Mouse (Mus musculus): Measurements from ENCODE around the gene Tle6. TPM values are rescaled to one million over a fixed set of nuclear protein-coding genes. Genes with fewer than 3 reads are reported as not detected.

Gene Tle6
- 1 to 10 TPM; 3.9 to 6.8 TPM for total RNA-seq (2021)
- long read RNA-seq, experiment 1, partial matches to known transcripts = 0 of 4 reads
- long read RNA-seq, experiment 1, other reads (novel, unspliced or antisense) = 3 of 4 reads
- long read RNA-seq, experiment 2, partial matches to known transcripts = 0 of 5 reads
- long read RNA-seq, experiment 2, other reads (novel, unspliced or antisense) = 4 of 5 reads

DNA sequence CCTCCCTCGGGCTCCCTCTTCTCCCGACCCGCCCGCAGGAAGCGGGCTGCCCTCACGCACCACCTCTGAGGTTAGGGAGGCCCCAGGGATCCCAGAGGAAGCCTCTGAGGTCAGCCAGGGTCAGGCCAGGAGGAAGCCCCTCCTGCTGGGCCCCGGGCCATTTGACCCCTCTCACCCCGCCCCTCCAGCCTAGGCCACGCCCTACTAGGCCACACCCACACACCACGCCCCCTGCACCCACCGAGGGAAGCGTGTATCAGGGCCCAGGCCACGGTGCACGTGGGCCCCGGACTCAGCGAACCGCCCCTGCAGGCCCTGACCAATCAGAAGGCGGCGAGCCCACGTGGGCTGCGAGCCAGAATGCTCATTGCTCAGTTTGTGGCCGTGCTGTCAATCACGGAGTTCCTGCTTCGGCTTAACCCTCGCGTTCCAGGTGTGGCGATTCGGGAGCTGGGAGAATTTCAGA, at the start of gene Tle6:
Tle6 (minus strand) TSS at position 336 of the 466 bp plus-strand sequence.
- DNase-seq = peak; percentile 94

DNA sequence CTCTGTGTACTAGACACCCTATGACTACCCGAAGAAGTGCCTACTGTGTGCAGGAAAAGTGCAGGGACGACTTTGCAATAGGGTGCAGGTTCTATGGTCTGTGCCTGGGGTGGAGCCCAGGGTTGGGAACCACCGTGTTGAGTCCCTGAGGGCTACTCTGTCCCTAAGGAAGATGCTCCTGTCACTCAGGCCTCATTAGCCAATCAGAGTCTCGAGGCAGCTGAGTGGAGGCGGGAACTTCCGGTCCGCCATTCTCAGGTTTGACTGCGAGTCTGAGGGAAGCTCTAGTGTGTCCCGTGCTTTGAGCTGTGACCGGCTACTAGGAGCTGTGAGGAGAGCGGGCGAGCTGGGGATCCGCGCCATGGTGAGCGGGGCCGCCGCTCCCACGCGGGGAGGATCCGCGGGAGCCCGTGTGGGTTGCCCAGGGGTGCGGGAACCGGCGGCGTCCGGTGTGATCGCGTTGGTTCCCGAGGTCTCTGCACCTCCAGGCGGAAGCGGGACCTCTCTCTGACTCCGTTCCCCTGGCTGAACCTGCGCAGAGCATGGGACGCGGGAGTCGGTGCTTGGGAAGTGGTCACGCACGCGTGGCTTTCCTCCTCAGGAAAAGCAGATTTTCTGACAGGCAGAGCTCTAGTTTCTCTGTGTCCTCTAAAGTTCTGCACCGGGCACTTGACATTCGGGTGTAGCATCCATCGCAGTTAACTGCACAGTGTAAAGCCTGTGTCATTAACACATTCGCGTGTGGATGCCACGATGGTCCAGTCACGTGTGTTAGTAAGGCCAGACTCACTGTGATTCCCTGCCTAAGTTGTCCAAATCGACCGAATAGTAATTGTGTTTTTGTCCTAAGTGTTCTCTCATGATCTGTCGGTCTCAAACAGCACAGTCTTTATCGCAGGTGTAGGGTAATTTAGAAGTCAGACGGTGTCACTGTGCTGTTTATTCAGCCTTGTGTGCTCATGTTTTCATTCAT, 48.2 kb upstream of the Tle6 start, which contains the start of gene Gm10778:
Gm10778 (plus strand) TSS at position 257 of the 973 bp plus-strand sequence.
- DNase-seq = peak; percentile 73

- no peak for DNase-seq
Observed at GRCm38 (mm10) chr10:81646015-81646555, 45.2 kb upstream of the Tle6 start.

- no peak for DNase-seq
Observed at GRCm38 (mm10) chr10:81645391-81645790, 44.5 kb upstream of the Tle6 start.

DNA sequence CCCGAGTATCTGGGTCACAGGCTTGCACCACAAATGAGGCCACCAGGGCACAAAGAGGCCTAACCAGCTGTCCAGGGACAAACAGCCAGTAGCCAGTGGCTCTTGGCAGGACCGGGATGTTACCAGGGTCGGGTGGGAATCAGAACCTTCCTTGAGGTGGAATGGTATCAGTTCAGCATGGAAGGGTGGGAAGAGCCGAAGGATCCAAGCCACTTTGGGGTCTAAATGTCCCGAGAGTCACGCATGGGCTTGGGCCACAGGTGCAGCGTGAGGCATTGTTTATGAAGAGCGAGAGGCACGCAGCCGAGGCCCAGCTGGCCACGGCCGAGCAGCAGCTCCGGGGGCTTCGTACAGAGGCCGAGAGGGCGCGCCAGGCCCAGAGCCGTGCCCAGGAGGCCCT, 43.8 kb upstream of the Tle6 start:
- DNase-seq = peak; percentile 5

DNA sequence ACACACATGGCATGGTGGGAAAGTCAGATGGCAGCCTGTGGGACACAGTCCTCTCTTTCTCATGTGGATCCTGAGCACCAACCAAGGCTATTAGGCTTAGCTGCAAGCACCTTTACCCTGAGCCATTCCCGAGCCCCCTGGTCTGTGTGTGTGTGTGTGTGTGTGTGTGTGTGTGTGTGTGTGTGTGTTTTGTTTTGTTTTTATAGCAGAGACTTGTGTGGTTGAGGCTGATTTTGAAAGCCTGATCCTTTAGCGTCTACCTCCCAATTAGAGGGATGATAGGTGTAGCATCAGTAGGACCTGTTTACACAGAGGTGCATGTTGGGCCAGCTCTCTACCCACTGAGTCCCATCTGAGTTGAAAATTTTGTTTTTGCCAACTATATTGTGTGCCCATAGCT, 43.3 kb upstream of the Tle6 start:
- DNase-seq = peak; percentile 4

DNA sequence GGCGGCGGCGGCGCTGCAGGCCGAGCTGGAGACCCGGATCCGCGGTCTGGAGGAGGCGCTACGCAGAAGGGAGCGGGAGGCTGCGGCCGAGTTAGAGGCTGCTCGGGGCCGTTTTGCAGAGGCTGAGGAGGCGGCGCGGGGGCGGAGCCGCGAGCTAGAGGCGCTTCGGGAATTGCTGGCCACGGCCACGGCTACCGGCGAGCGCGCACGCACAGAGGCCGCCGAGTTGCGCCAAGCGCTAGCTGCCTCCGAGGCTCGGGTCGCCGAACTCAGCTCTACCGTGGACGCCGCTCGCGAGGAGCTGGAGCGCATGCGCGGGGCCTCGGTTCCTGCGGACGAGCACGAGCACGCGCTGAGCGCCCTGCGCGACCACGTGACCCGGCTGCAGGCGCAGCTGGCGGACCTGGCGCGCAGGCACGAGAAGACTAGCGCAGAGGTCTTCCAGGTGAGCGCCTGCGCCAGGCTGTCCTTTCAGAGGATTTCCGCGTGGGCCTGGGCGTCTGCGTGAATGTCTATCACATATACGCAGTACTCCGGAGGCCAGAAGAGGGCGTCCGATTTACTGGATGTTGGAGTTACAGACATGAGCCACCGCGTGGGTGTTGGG, 42.7 kb upstream of the Tle6 start:
- peak; percentile 97 for DNase-seq

DNA sequence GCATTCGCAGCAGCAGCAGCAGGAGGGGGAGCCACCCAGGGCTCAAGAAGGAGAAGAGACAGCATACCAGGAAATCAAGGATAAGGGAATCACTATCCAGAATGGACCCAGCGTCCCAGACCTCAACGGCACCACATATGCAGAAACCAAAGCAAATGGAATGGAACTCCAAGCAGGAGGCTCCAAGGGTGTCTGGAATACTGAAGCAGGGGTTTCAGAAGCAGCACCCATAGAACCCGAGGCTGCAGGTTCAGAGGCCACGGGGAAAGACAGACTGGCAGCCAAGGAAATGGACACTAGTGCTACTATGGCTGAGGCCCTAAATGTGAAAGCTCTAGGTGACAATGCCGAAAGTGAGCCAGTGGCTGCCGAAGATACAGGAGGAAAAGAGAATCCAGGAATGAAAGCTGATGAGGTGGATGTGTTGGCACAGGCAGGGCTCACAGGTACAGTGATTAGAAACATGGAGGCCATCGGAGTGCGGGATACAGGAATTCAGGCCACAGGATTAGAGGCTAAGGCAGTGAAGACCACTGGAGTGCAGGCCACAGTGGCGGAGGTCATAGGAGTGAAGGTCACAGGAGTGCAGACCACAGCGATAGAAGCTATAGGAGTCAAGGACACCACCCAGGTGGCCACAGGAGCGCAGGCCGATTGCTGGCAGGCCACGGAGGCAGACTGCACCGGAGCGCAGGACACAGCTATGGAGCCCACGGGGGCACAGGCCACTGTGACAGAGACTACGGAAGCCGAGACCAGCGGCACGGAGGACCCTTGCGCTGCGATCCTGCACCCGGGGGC, 42.0 kb upstream of the Tle6 start:
- DNase-seq = peak; percentile 5

DNA sequence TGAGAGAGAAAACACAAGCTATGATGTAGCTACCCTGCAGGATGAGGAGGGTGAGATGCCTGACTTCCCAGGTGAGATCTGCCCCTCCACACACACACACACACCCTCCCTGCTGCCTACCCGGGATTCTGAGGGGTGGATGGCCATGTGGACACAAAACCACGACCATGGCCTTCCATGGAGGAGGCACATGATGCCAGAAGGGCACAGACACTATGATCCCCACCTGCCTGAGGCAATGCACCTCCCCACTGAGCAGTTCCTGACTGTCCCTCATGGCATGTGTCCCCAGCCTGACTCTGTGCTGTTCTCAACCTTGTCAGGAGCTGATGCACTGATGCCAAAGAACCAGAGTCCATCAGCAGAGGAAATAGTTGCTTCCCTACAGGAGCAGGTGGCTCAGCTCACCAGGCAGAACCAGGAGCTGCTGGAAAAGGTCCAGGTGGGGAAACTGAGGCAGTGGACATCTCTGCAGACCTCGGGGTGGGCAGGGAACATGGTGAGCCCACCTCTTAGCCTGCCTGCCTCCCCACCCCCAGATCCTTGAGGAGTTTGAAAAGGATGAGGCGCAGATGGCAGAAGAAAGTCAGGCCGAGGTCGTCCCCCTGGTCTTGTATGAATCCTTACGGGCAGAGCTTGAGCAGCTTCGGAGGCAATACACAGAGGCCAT, 41.2 kb upstream of the Tle6 start:
- DNase-seq = peak; percentile 25

- DNase-seq = peak; percentile 3
Observed at GRCm38 (mm10) chr10:81641566-81641965, 40.7 kb upstream of the Tle6 start.

DNA sequence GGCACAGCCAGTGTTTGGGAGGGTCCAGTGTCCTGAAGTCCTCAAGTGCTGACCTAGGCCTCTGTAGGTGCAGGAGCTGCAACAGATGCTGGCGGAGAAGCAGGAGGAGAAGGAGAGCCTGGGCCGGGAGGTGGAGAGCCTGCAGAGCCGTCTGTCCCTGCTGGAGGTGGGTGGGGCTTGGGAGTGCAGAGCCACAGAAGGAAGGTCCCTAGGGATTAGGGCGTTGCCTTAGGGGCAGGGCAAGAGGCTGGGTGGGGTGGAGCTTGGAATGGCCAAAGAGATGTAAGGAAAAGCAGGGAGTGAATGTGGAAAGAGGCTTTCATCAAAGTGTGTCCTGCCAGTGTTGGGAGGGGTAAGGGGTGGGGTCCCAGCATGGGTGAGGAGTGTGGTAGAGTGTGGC, 40.0 kb upstream of the Tle6 start:
- peak; percentile 21 for DNase-seq

- DNase-seq = no peak
Observed at GRCm38 (mm10) chr10:81638101-81638500, 37.2 kb upstream of the Tle6 start.

DNA sequence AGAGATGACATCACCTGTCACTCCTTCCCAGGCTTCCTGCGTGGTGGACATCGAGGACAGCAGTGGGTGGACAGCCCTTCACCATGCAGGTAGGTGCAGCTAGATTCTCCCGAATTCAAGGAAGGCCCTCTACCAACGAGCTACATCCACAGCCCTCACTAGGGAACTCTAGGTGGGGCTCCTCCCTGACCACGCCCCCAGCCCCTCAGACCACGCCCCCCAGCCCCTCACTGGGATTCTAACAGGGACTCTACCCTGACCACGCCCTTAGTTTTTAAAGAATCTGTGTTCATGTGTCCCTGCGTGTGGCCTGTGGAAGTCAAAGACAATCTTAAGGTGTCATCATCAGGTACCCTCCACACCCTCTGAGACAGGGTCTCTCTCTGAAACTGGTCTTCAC, 35.5 kb upstream of the Tle6 start:
- no peak for DNase-seq

DNA sequence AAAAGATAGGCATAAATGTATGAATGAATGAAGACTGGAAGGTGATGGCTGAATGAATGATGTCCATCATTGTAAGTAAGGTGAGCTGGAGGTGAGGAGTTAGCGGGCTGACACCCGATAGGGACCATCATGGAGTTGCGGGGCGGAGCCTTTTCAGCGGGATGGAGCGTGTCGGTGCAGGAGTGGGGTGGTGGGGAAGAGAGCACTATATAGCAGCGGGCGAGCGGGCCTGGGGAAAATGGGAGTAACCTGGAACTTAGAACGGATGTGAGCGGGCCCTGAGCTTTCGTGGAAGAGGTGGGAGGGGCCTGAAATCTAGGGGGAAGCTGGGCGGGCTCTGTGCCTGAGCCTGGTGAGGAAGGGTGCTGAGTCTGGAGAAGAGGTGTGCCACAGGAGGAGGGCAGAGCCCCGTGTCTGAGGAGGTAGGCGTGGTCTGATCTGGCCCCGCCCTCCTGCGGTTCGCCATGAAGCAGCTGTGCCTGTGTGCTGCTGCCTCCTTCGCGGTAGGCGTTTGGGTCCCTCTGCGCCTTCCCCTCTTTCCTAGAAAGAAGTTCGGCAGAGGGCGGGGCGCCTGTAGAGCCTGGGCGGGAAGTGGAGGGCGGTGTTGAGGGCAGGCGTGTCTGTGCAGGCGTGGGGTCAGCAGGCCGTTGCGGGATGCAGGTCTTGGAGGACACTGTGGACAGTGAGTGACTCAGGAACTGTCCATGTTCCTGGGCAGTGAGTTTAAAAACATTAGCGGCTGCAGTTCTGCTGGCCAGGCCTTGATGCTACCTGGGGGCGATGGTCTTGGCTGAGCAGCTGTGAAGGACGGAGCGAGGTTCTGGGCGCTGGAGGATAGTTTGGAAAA, 32.6 kb upstream of the Tle6 start:
- DNase-seq = peak; percentile 74

GRCm38 (mm10) chr10:81628390-81628789, 27.5 kb upstream of the Tle6 start, which contains the start of gene Ankrd24:
Gene Ankrd24, plus strand, starts transcription at chr10:81628540.
- DNase-seq = no peak

GRCm38 (mm10) chr10:81627836-81628220, 27.0 kb upstream of the Tle6 start:
- no peak for DNase-seq

DNA sequence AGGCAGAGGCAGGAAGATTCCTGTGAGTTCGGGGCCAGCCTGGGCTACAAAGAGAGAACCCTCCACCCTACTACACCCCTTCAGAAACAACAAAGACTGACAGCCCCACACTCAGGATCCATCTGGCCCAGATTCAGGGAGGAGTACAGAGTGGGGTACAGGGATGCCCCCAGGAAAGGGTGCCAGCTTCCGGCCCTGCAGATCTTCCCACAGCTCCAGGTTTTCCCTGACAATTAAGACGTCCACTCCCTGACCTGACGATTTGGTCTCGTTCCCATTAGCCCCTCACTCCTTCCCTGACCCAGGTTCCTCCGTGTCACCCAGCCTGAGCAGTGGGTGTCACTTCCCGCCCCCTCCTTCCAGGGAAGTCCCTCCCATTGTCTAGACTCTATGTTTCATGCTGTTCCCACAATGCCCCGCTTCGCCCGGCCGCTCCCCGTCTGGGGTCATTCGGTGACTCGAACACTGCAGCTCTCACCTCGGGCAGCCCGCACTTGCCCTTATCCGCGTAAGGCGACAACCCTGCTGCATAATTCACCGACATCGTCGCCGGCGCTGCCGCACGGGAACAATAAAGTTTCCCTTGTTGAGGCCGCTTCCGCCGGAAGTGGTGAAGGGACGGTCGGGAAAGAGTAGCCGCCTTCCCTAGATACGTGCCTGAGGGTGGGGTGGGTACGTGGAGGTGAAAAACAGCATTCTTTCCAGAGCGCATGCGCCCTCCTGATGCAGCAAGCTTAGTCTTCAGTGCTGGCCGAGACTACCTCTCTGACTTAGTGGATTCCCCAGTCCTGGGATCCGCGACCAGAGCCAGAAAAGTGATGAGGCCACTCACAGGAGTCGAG, 26.3 kb upstream of the Tle6 start, which contains the start of gene Sirt6:
Sirt6 (minus strand) TSS at position 804 of the 842 bp plus-strand sequence.
- peak; percentile 90 for DNase-seq

DNA sequence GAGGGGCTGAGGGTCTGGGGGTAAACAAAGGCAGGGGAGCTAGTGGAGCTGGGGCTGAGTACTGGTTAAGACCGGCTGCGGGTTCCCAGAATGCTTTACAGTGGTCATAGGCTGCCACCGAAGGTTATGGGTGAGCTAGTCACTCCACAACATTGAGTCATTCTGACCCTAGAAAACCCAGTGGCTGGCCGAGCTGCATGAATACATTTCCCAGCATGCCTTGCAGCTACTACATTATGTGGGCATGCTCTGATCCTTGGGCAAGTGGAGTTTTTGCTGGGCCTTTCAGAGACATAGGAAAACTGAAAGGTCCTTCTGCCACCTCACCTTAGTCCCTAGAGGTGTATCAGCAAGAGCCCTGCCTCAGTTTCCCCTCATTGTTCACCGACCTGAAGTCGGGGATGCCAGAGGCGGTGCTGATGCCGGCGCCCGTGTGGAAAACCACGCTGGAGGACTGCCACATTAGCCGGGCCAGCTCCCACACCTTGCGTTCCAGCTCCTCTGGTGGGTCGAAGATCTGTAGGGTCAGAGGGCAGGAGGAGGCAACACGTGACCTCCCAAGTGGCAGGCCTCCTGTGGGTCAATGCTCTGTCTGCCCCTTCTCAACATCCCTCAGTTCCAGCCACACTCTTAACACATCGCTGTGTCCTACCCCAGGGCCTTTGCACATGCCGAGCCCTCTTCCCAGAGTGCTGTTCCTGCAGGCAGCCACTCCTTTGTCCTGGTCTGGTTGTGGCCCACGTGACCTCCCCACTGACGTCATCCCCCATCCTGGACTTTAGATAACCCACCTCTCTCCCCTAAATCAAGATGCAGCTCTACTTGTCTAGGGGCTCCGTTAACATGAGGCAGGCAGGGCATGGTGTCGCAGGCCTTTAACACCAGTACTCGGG, 25.5 kb upstream of the Tle6 start:
- no peak for DNase-seq
